Mouse (Mus musculus): ENCODE measurements around the gene E130208F15Rik. TPM values are rescaled to one million over a fixed set of nuclear protein-coding genes. Genes with fewer than 3 reads are reported as not detected.

Gene E130208F15Rik
- polyA plus RNA-seq, 1 experiment from 2014 or later: 2.1 TPM

DNA sequence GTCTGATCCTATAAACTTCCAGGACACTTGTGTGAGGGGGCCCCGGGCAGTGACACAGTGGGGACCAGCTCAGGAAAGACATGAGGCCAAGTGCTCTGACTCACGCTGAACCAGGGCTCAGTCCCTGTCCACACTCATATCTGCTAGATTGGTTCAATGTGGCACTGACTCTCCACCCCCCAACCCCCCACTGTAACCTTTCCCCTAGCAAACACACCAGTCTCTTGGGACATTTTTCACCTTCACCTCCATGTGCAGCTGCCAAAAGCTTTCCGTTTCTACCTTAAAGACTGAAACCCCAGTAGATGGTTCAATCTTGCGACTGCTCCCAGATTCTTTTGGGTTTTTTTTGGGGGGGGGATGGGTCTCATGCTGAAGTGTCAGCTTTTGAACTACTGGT is 32.5 kb downstream of the E130208F15Rik start:
- Histone ChIP-seq H3K27ac (no peak overlapping the region), H3K4me3 (no peak overlapping the region), H3K9me3 (replicated peaks) (no peaks in the 10 kb centered on the region), H3K36me3 (peaks cover 9% of the 10 kb centered on the region; the same call in 1 of the 2 replicates), H3K4me1 (peaks cover 9% of the 10 kb centered on the region; the same call in 1 of the 2 replicates), H3K27me3 (ENCODE audit: low read depth, poor library complexity, severe bottlenecking) (peaks cover 12% of the 10 kb centered on the region)
- 67% methylated on average over 4 of the region's 4 CpGs for WGBS
- DNase-seq (ENCODE audit: low spot score): no peak

- 0 out of 2 replicates have a peak, but pooled peaks cover 5% of the 10 kb centered on the region for H3K27me3 ChIP-seq (ENCODE audit: low read depth, poor library complexity, severe bottlenecking)
- H3K27ac ChIP-seq: no peak overlapping the region
- H3K4me3 ChIP-seq: no peak overlapping the region
- no peaks in the 10 kb centered on the region for H3K9me3 ChIP-seq (replicated peaks)
- peaks cover 48% of the 10 kb centered on the region for H3K4me1 ChIP-seq
- WGBS: 76% methylated on average over 7 of the region's 7 CpGs
- H3K36me3 ChIP-seq: peaks cover 26% of the 10 kb centered on the region
- DNase-seq (ENCODE audit: low spot score): no peak
Observed at GRCm38 (mm10) chr7:30358378-30359186, 37.0 kb downstream of the E130208F15Rik start.

GRCm38 (mm10) chr7:30359276-30359865 is 37.8 kb downstream of the E130208F15Rik start:
- Histone ChIP-seq H3K9me3 (replicated peaks) (no peaks in the 10 kb centered on the region), H3K4me1 (peaks cover 42% of the 10 kb centered on the region), H3K4me3 (no peak overlapping the region), H3K27ac (no peak overlapping the region), H3K27me3 (ENCODE audit: low read depth, poor library complexity, severe bottlenecking) (peaks cover 13% of the 10 kb centered on the region), H3K36me3 (peaks cover 26% of the 10 kb centered on the region)
- WGBS: 85% methylated on average over 31 of the region's 31 CpGs
- DNase-seq (ENCODE audit: low spot score): no peak

GRCm38 (mm10) chr7:30360028-30360427 is 38.5 kb downstream of the E130208F15Rik start:
- Histone ChIP-seq H3K36me3 (peaks cover 26% of the 10 kb centered on the region), H3K4me1 (peaks cover 39% of the 10 kb centered on the region), H3K9me3 (replicated peaks) (no peaks in the 10 kb centered on the region), H3K27me3 (ENCODE audit: low read depth, poor library complexity, severe bottlenecking) (peaks cover 20% of the 10 kb centered on the region), H3K4me3 (no peak overlapping the region), H3K27ac (no peak overlapping the region)
- 92% methylated on average over 17 of the region's 17 CpGs for WGBS
- no peak for DNase-seq (ENCODE audit: low spot score)

DNA sequence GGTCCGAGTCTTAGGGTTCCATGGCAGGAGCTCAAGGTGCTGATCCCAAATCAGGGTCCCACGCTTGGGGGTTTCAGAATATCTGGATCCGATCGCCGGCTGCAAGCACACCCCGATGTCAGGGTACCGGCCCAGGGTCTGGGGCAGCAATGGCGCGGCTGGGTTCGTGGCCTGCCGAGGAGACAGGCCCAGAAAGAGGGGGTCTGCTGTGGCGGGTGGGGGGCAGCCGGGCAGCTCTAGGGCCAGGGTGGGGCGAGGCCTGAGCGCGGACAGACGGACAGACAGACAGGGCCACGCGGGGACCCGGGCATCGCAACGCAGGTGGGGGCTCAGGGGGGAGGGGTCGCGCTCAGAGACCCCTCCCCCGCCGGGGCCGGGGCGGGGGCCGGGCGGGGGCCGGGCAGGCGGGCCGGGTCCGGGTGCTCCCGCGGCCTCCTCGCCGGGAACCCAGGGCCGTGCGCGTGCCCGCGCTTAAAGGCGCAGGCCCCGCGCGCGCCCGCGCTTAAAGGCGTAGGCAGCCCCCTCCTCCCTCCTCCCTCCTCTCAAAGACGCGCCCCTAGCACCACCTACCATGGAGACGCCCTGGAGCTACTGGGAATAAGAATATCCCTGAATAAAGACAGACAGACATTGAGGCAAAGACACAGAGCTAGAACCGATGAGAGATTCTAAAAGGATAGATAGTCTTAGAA is 41.3 kb downstream of the E130208F15Rik start, which contains the start of gene Lrfn3:
Lrfn3 (minus strand) TSS at position 121 of the 692 bp plus-strand sequence.
- peak; percentile 83 for DNase-seq (ENCODE audit: low spot score)
- Histone ChIP-seq H3K27ac (peak within 1 kb of the TSS; percentile 87), H3K27me3 (ENCODE audit: low read depth, poor library complexity, severe bottlenecking) (peaks cover 28% of the 10 kb centered on the region), H3K9me3 (replicated peaks) (no peaks in the 10 kb centered on the region), H3K4me3 (peak within 1 kb of the TSS; percentile 81), H3K4me1 (peaks cover 41% of the 10 kb centered on the region), H3K36me3 (peaks cover 17% of the 10 kb centered on the region)
- under 1% methylated on average over 46 of the region's 55 CpGs for WGBS

DNA sequence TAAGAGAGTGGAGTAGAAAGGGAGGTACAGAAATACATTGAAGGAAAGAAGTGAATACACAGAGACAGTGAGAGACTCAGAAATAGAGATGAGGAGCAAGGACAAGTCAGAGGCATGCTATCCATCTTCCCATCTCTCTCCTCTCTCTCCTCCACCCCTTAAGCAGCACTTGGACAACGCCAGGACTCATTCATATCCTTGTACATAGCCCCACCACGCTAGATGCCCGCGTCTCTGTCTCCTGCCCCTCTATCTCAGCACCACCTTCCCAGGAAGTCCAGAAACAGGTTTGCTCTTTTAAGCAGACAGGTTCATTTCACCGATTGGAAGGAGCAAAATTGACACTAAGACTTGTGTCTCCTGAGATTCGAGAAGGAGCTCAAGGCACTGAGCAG is 41.8 kb downstream of the E130208F15Rik start:
- Histone ChIP-seq H3K36me3 (peaks cover 17% of the 10 kb centered on the region), H3K4me3 (peak overlapping the region; percentile 81), H3K9me3 (replicated peaks) (no peaks in the 10 kb centered on the region), H3K4me1 (peaks cover 46% of the 10 kb centered on the region), H3K27ac (peak overlapping the region; percentile 87; the same call in 1 of the 2 replicates), H3K27me3 (ENCODE audit: low read depth, poor library complexity, severe bottlenecking) (peaks cover 28% of the 10 kb centered on the region)
- no peak for DNase-seq (ENCODE audit: low spot score)
- 69% methylated on average over 6 of the region's 6 CpGs for WGBS

- WGBS: 78% methylated on average over 2 of the region's 2 CpGs
Observed at GRCm38 (mm10) chr7:30367466-30367865, 45.9 kb downstream of the E130208F15Rik start.

More at GRCm38 (mm10) chr7:30367466-30367865, 45.9 kb downstream of the E130208F15Rik start:
- DNase-seq (ENCODE audit: low spot score): no peak
- no peaks in the 10 kb centered on the region for H3K9me3 ChIP-seq (replicated peaks)
- peaks cover 19% of the 10 kb centered on the region for H3K4me1 ChIP-seq
- no peak overlapping the region for H3K4me3 ChIP-seq
- peak overlapping the region; percentile 38; the same call in 1 of the 2 replicates for H3K27ac ChIP-seq
- H3K27me3 ChIP-seq (ENCODE audit: low read depth, poor library complexity, severe bottlenecking): peaks cover 25% of the 10 kb centered on the region
- no peaks in the 10 kb centered on the region for H3K36me3 ChIP-seq

Other genes starting within 250 kb of the E130208F15Rik start
- 4.4 and 5.3 TPM in 2 replicates for gene Zfp82, start 248.8 kb upstream of the E130208F15Rik start, polyA plus RNA-seq (2016; fragmentation: Nextera tagmentation; extraction: Ambion mirVana)
- 2.4 and 3.3 TPM in 2 replicates for gene Gm26920, start 231.3 kb upstream of the E130208F15Rik start, polyA plus RNA-seq (2016; fragmentation: Nextera tagmentation; extraction: Ambion mirVana)
- 20.5 and 23.6 TPM in 2 replicates for gene Zfp566, start 231.2 kb upstream of the E130208F15Rik start, polyA plus RNA-seq (2016; fragmentation: Nextera tagmentation; extraction: Ambion mirVana)
- 107 and 129 TPM in 2 replicates for gene Zfp260, start 227.0 kb upstream of the E130208F15Rik start, polyA plus RNA-seq (2016; fragmentation: Nextera tagmentation; extraction: Ambion mirVana)
- gene Zfp382, start 199.8 kb upstream of the E130208F15Rik start, polyA plus RNA-seq (2016; fragmentation: Nextera tagmentation; extraction: Ambion mirVana): 7.9 and 10.3 TPM in 2 replicates
- gene Zfp146, start 152.0 kb upstream of the E130208F15Rik start, polyA plus RNA-seq (2016; fragmentation: Nextera tagmentation; extraction: Ambion mirVana): 14.8 and 19.6 TPM in 2 replicates
- gene Cox7a1, start 137.6 kb upstream of the E130208F15Rik start, polyA plus RNA-seq (2016; fragmentation: Nextera tagmentation; extraction: Ambion mirVana): 1.4 and 1.8 TPM in 2 replicates
- 57.6 and 66.5 TPM in 2 replicates for gene Capns1, start 122.9 kb upstream of the E130208F15Rik start, polyA plus RNA-seq (2016; fragmentation: Nextera tagmentation; extraction: Ambion mirVana)
- 170 and 175 TPM in 2 replicates for gene Polr2i, start 89.8 kb upstream of the E130208F15Rik start, polyA plus RNA-seq (2016; fragmentation: Nextera tagmentation; extraction: Ambion mirVana)
- 261 and 262 TPM in 2 replicates for gene Tbcb, start 89.5 kb upstream of the E130208F15Rik start, polyA plus RNA-seq (2016; fragmentation: Nextera tagmentation; extraction: Ambion mirVana)
- gene Ovol3, start 86.0 kb upstream of the E130208F15Rik start, polyA plus RNA-seq (2016; fragmentation: Nextera tagmentation; extraction: Ambion mirVana): not detected in 2 replicates
- 0.15 and 0.25 TPM in 2 replicates for gene Thap8, start 41.6 kb upstream of the E130208F15Rik start, polyA plus RNA-seq (2016; fragmentation: Nextera tagmentation; extraction: Ambion mirVana)
- 15.1 and 15.5 TPM in 2 replicates for gene Wdr62, start 41.3 kb upstream of the E130208F15Rik start, polyA plus RNA-seq (2016; fragmentation: Nextera tagmentation; extraction: Ambion mirVana)
- gene Clip3, start 30.0 kb upstream of the E130208F15Rik start, polyA plus RNA-seq (2016; fragmentation: Nextera tagmentation; extraction: Ambion mirVana): 37.8 and 51.7 TPM in 2 replicates
- gene Alkbh6, start 13.0 kb upstream of the E130208F15Rik start, polyA plus RNA-seq (2016; fragmentation: Nextera tagmentation; extraction: Ambion mirVana): 93.3 and 107 TPM in 2 replicates
- 52.9 and 92.3 TPM in 2 replicates for gene Syne4, start 6.9 kb upstream of the E130208F15Rik start, polyA plus RNA-seq (2016; fragmentation: Nextera tagmentation; extraction: Ambion mirVana)
- gene Sdhaf1, start 2.2 kb downstream of the E130208F15Rik start, polyA plus RNA-seq (2016; fragmentation: Nextera tagmentation; extraction: Ambion mirVana): 18.3 and 18.4 TPM in 2 replicates
- 4.0 and 4.2 TPM in 2 replicates for gene Lrfn3, start 41.0 kb downstream of the E130208F15Rik start, polyA plus RNA-seq (2016; fragmentation: Nextera tagmentation; extraction: Ambion mirVana)
- 7.6 and 8.6 TPM in 2 replicates for gene Tyrobp, start 92.0 kb downstream of the E130208F15Rik start, polyA plus RNA-seq (2016; fragmentation: Nextera tagmentation; extraction: Ambion mirVana)
- gene Hcst, start 98.1 kb downstream of the E130208F15Rik start, polyA plus RNA-seq (2016; fragmentation: Nextera tagmentation; extraction: Ambion mirVana): not detected in 2 replicates
- gene Nfkbid, start 100.0 kb downstream of the E130208F15Rik start, polyA plus RNA-seq (2016; fragmentation: Nextera tagmentation; extraction: Ambion mirVana): 0.55 and 1.2 TPM in 2 replicates
- gene Aplp1, start 123.8 kb downstream of the E130208F15Rik start, polyA plus RNA-seq (2016; fragmentation: Nextera tagmentation; extraction: Ambion mirVana): 8.4 and 13.4 TPM in 2 replicates
- gene Kirrel2, start 135.9 kb downstream of the E130208F15Rik start, polyA plus RNA-seq (2016; fragmentation: Nextera tagmentation; extraction: Ambion mirVana): not detected in 2 replicates
- not detected in 2 replicates for gene Nphs1, start 136.6 kb downstream of the E130208F15Rik start, polyA plus RNA-seq (2016; fragmentation: Nextera tagmentation; extraction: Ambion mirVana)
- not detected in 2 replicates for gene Prodh2, start 171.9 kb downstream of the E130208F15Rik start, polyA plus RNA-seq (2016; fragmentation: Nextera tagmentation; extraction: Ambion mirVana)
- 14.0 and 17.1 TPM in 2 replicates for gene Arhgap33, start 213.3 kb downstream of the E130208F15Rik start, polyA plus RNA-seq (2016; fragmentation: Nextera tagmentation; extraction: Ambion mirVana)
- gene Hspb6, start 230.4 kb downstream of the E130208F15Rik start, polyA plus RNA-seq (2016; fragmentation: Nextera tagmentation; extraction: Ambion mirVana): 4.7 and 7.0 TPM in 2 replicates
- gene Proser3, start 230.6 kb downstream of the E130208F15Rik start, polyA plus RNA-seq (2016; fragmentation: Nextera tagmentation; extraction: Ambion mirVana): 17.8 and 21.6 TPM in 2 replicates
- gene Lin37, start 238.1 kb downstream of the E130208F15Rik start, polyA plus RNA-seq (2016; fragmentation: Nextera tagmentation; extraction: Ambion mirVana): 42.5 and 45.6 TPM in 2 replicates
- gene U2af1l4, start 241.6 kb downstream of the E130208F15Rik start, polyA plus RNA-seq (2016; fragmentation: Nextera tagmentation; extraction: Ambion mirVana): 92.5 and 100 TPM in 2 replicates
- gene Gm49396, start 241.6 kb downstream of the E130208F15Rik start, polyA plus RNA-seq (2016; fragmentation: Nextera tagmentation; extraction: Ambion mirVana): 13.4 and 15.3 TPM in 2 replicates
- gene Psenen, start 241.9 kb downstream of the E130208F15Rik start, polyA plus RNA-seq (2016; fragmentation: Nextera tagmentation; extraction: Ambion mirVana): 120 and 121 TPM in 2 replicates
- 5.7 and 6.5 TPM in 2 replicates for gene Igflr1, start 243.7 kb downstream of the E130208F15Rik start, polyA plus RNA-seq (2016; fragmentation: Nextera tagmentation; extraction: Ambion mirVana)